Mouse (Mus musculus) liver, embryonic 11.5 days (tissue): ENCODE data around the gene Nhsl2. TPM values are rescaled to one million over a fixed set of nuclear protein-coding genes. Genes with fewer than 3 reads are reported as not detected.

ENCODE experiments used
- ATAC-seq: fragments of 200-750 bp; cut with Nextera tagmentation; replicated peaks from 2 replicates; pipeline ENCODE4 v1.8.0; 2017; ENCODE audit warnings: moderate number of reproducible peaks, mild to moderate bottlenecking, moderate TSS enrichment, moderate library complexity; ENCODE audit not compliant: low FRiP score
- DNase-seq: peaks from one replicate; pipeline ENCODE4 v3.0.0-alpha.2; 2017; ENCODE audit warnings: low spot score
- H3K27ac ChIP-seq: fragments of 300-500 bp; sonication (generic); 2 replicates; pipeline ENCODE4 v1.5.1; 2014; ENCODE audit warnings: mild to moderate bottlenecking, low read depth, low read length, control low read depth
- H3K27me3 ChIP-seq: fragments of 300-500 bp; sonication (generic); replicated peaks from 2 replicates; pipeline ENCODE4 v1.6.1; 2014; ENCODE audit warnings: low read length, mixed read lengths; ENCODE audit not compliant: control insufficient read depth, insufficient read depth
- H3K36me3 ChIP-seq: fragments of 300-500 bp; sonication (generic); 2 replicates; pipeline ENCODE4 v1.6.1; 2014; ENCODE audit warnings: mild to moderate bottlenecking, low read length, moderate library complexity, mixed read lengths; ENCODE audit not compliant: control insufficient read depth, insufficient read depth
- H3K4me1 ChIP-seq: fragments of 300-500 bp; sonication (generic); replicated peaks from 2 replicates; pipeline ENCODE4 v1.6.1; 2014; ENCODE audit warnings: low read length, mixed read lengths; ENCODE audit not compliant: control insufficient read depth, insufficient read depth
- H3K4me2 ChIP-seq: fragments of 300-500 bp; sonication (generic); 2 replicates; pipeline ENCODE4 v1.6.1; 2014; ENCODE audit warnings: mild to moderate bottlenecking, control low read depth, moderate library complexity
- H3K4me3 ChIP-seq: fragments of 300-500 bp; sonication (generic); 2 replicates; pipeline ENCODE4 v1.5.1; 2014; ENCODE audit warnings: low read depth, low read length, control low read depth
- H3K9ac ChIP-seq: fragments of 300-500 bp; sonication (generic); 2 replicates; pipeline ENCODE4 v1.6.1; 2014; ENCODE audit warnings: low read depth, low read length, control low read depth
- H3K9me3 ChIP-seq: fragments of 300-500 bp; sonication (generic); 2 replicates; pipeline ENCODE4 v1.6.1; 2016; ENCODE audit warnings: low read length, inconsistent platforms, mixed read lengths; ENCODE audit not compliant: control insufficient read depth
- WGBS: fragments of 180-500 bp; shearing (Covaris S2); extraction: QIAGEN DNeasy Blood & Tissue Kit; methylation state at CpG from one replicate; pipeline ENCODE4 v1.1.7; 2014; 5-methylcytosine and 5-hydroxymethylcytosine counted together
- polyA plus RNA-seq: library from polyadenylated mRNA; unstranded; fragments of >200 nt; fragmentation: Nextera tagmentation; extraction: Ambion mirVana; gene quantifications from 2 replicates; pipeline ENCODE4 v1.2.1, GENCODE M21; 2014

Gene Nhsl2
- polyA plus RNA-seq, 1 experiment from 2014 or later = 9.0 TPM

- H3K27ac ChIP-seq = no peak overlapping the region
- no peaks in the 10 kb centered on the region; the same call in 1 of the 2 replicates for H3K27me3 ChIP-seq
- H3K9ac ChIP-seq = no peak overlapping the region
- ATAC-seq (0 out of 2 replicates have a peak, but pooled peaks have one; percentile 53), DNase-seq (no peak)
- 53% methylated on average over 9 of the region's 9 CpGs for WGBS
- no peaks in the 10 kb centered on the region for H3K4me1 ChIP-seq
- H3K4me2 ChIP-seq = no peak overlapping the region
- no peaks in the 10 kb centered on the region for H3K9me3 ChIP-seq
- no peaks in the 10 kb centered on the region for H3K36me3 ChIP-seq
- no peak overlapping the region for H3K4me3 ChIP-seq
Observed at GRCm38 (mm10) chrX:102059437-102059836, 210.3 kb downstream of the Nhsl2 start.

- H3K27ac ChIP-seq = no peak overlapping the region
- no peak for DNase-seq
- no peak overlapping the region for H3K9ac ChIP-seq
- H3K36me3 ChIP-seq = no peaks in the 10 kb centered on the region
- peaks cover 4% of the 10 kb centered on the region for H3K27me3 ChIP-seq
- WGBS = 85% methylated on average over 5 of the region's 5 CpGs
- H3K4me1 ChIP-seq = no peaks in the 10 kb centered on the region
- H3K4me2 ChIP-seq = no peak overlapping the region
- no peak for ATAC-seq
- H3K4me3 ChIP-seq = no peak overlapping the region
- H3K9me3 ChIP-seq = no peaks in the 10 kb centered on the region
Observed at GRCm38 (mm10) chrX:102060243-102060642, 211.1 kb downstream of the Nhsl2 start.

GRCm38 (mm10) chrX:102060891-102061290, 211.7 kb downstream of the Nhsl2 start:
- 36% methylated on average over 2 of the region's 2 CpGs for WGBS
- H3K27me3 ChIP-seq = peaks cover 4% of the 10 kb centered on the region
- H3K9ac ChIP-seq = no peak overlapping the region
- ATAC-seq = no peak
- DNase-seq = no peak
- no peak overlapping the region for H3K27ac ChIP-seq
- H3K4me1 ChIP-seq = no peaks in the 10 kb centered on the region
- H3K36me3 ChIP-seq = no peaks in the 10 kb centered on the region
- H3K4me3 ChIP-seq = no peak overlapping the region
- no peaks in the 10 kb centered on the region for H3K9me3 ChIP-seq
- H3K4me2 ChIP-seq = no peak overlapping the region

- 66% methylated on average over 3 of the region's 3 CpGs for WGBS
- Histone ChIP-seq H3K27me3 (peaks cover 4% of the 10 kb centered on the region), H3K9me3 (no peaks in the 10 kb centered on the region), H3K4me2 (no peak overlapping the region), H3K36me3 (no peaks in the 10 kb centered on the region), H3K4me1 (no peaks in the 10 kb centered on the region), H3K9ac (no peak overlapping the region), H3K27ac (no peak overlapping the region), H3K4me3 (no peak overlapping the region)
- ATAC-seq (no peak), DNase-seq (no peak)
Observed at GRCm38 (mm10) chrX:102064062-102064461, 214.9 kb downstream of the Nhsl2 start.

- Histone ChIP-seq H3K4me3 (no peak overlapping the region), H3K4me1 (no peaks in the 10 kb centered on the region), H3K4me2 (no peak overlapping the region), H3K27me3 (peaks cover 14% of the 10 kb centered on the region), H3K36me3 (no peaks in the 10 kb centered on the region), H3K9ac (no peak overlapping the region), H3K9me3 (no peaks in the 10 kb centered on the region), H3K27ac (no peak overlapping the region)
- 42% methylated on average over 4 of the region's 4 CpGs for WGBS
- no peak for DNase-seq
- no peak for ATAC-seq
Observed at GRCm38 (mm10) chrX:102065213-102065775, 216.1 kb downstream of the Nhsl2 start.

GRCm38 (mm10) chrX:102066134-102066533, 216.9 kb downstream of the Nhsl2 start:
- no peak for ATAC-seq
- H3K27me3 ChIP-seq = peaks cover 22% of the 10 kb centered on the region

GRCm38 (mm10) chrX:102067118-102067517, 217.9 kb downstream of the Nhsl2 start:
- peaks cover 25% of the 10 kb centered on the region for H3K27me3 ChIP-seq
- no peak for DNase-seq
- no peaks in the 10 kb centered on the region for H3K9me3 ChIP-seq
- no peak overlapping the region for H3K4me2 ChIP-seq
- H3K4me3 ChIP-seq = no peak overlapping the region
- no peaks in the 10 kb centered on the region for H3K4me1 ChIP-seq
- ATAC-seq = no peak
- no peak overlapping the region for H3K9ac ChIP-seq
- WGBS = 73% methylated on average over 6 of the region's 6 CpGs
- no peaks in the 10 kb centered on the region for H3K36me3 ChIP-seq
- H3K27ac ChIP-seq = no peak overlapping the region

More at GRCm38 (mm10) chrX:102066134-102066533, 216.9 kb downstream of the Nhsl2 start:
- Histone ChIP-seq H3K4me2 (no peak overlapping the region), H3K27ac (no peak overlapping the region), H3K4me3 (no peak overlapping the region), H3K9me3 (no peaks in the 10 kb centered on the region), H3K9ac (no peak overlapping the region), H3K36me3 (no peaks in the 10 kb centered on the region), H3K4me1 (no peaks in the 10 kb centered on the region)
- DNase-seq = peak; percentile 45
- WGBS = 20% methylated on average over 9 of the region's 9 CpGs

GRCm38 (mm10) chrX:102068811-102069540, 219.8 kb downstream of the Nhsl2 start:
- no peak overlapping the region for H3K9ac ChIP-seq
- DNase-seq = no peak
- WGBS = 89% methylated on average over 24 of the region's 24 CpGs
- ATAC-seq = no peak
- no peaks in the 10 kb centered on the region for H3K36me3 ChIP-seq
- no peaks in the 10 kb centered on the region for H3K4me1 ChIP-seq
- H3K27me3 ChIP-seq = peaks cover 31% of the 10 kb centered on the region
- H3K9me3 ChIP-seq = no peaks in the 10 kb centered on the region
- H3K4me2 ChIP-seq = no peak overlapping the region
- no peak overlapping the region for H3K4me3 ChIP-seq
- H3K27ac ChIP-seq = no peak overlapping the region
